Mouse (Mus musculus) brain, embryonic 14.5 days (tissue): ENCODE data around the gene Itsn2.

ENCODE experiments used
- CTCF ChIP-seq: fragments of 200-500 bp; IDR thresholded peaks from 2 replicates; pipeline ENCODE4 v1.5.1; 2012; ENCODE audit warnings: inconsistent platforms, mild to moderate bottlenecking, moderate library complexity, borderline replicate concordance; ENCODE audit not compliant: insufficient read depth, insufficient read length; ENCODE audit errors: extremely low read depth
- POLR2A ChIP-seq: fragments of 200-500 bp; IDR thresholded peaks from 2 replicates; pipeline ENCODE4 v1.6.1; 2012; ENCODE audit warnings: mild to moderate bottlenecking, inconsistent platforms, borderline replicate concordance; ENCODE audit not compliant: poor library complexity, insufficient read depth, insufficient read length, severe bottlenecking; ENCODE audit errors: extremely low read depth

- TF ChIP-seq POLR2A (no peak), CTCF (no peak)
Measured at GRCm38 (mm10) chr12:4713361-4713760, 120.9 kb downstream of the Itsn2 start.
